Comparison of ENCODE assay signal across 8 mouse cellular contexts in genomic region chr5:4758331-4759080, GRCm38 (mm10). TPM values are rescaled to one million over a fixed set of nuclear protein-coding genes. Genes with fewer than 3 reads are reported as not detected.
DNase-seq lines count a peak whose midpoint lies in the region; ATAC-seq and TF ChIP-seq lines count a peak whose summit lies in the region.

No protein-coding gene starts in this region.

- no peaks in the 10 kb centered on the region for H3K27me3 ChIP-seq in lung, embryonic 14.5 days (ENCODE audit: insufficient read depth, low read length)
- H3K27me3 ChIP-seq in embryonic facial prominence, embryonic 14.5 days (replicated peaks; ENCODE audit: control insufficient read depth, insufficient read depth, low read length), result no peaks in the 10 kb centered on the region
- H3K27me3 ChIP-seq in limb, embryonic 10.5 days (ENCODE audit: low read depth, poor library complexity, severe bottlenecking), result no peaks in the 10 kb centered on the region

- H3K4me1 ChIP-seq in lung, embryonic 14.5 days (ENCODE audit: insufficient read depth), result peaks cover 14% of the 10 kb centered on the region; the same call in 1 of the 2 replicates
- H3K4me1 ChIP-seq in embryonic facial prominence, embryonic 14.5 days (ENCODE audit: control insufficient read depth, insufficient read depth, low read length), result peaks cover 12% of the 10 kb centered on the region
- H3K4me1 ChIP-seq in limb, embryonic 10.5 days, result peaks cover 46% of the 10 kb centered on the region
- H3K4me1 ChIP-seq in olfactory bulb, adult 2 months (ENCODE audit: control insufficient read depth, insufficient read depth, low read length), result peaks cover 25% of the 10 kb centered on the region

- TF ChIP-seq CTCF in lung, embryonic 14.5 days (IDR thresholded peaks at IDR 0.05; ENCODE audit: low read depth), result 0 out of 2 replicates have a peak, but pooled peaks have one; percentile 3
- no peak for TF ChIP-seq CTCF in olfactory bulb, adult 2 months (IDR thresholded peaks at IDR 0.05; ENCODE audit: insufficient read depth, low read depth, low read length)

- no peaks in the 10 kb centered on the region for H3K9me3 ChIP-seq in lung, embryonic 14.5 days (ENCODE audit: low read depth, low read length)
- H3K9me3 ChIP-seq in embryonic facial prominence, embryonic 14.5 days (ENCODE audit: control insufficient read depth, low read length), result no peaks in the 10 kb centered on the region
- H3K9me3 ChIP-seq in limb, embryonic 10.5 days (replicated peaks), result no peaks in the 10 kb centered on the region

- peaks cover 20% of the 10 kb centered on the region for H3K36me3 ChIP-seq in lung, embryonic 14.5 days (ENCODE audit: insufficient read depth)
- no peaks in the 10 kb centered on the region for H3K36me3 ChIP-seq in embryonic facial prominence, embryonic 14.5 days (ENCODE audit: control insufficient read depth, insufficient read depth, low read length)
- H3K36me3 ChIP-seq in limb, embryonic 10.5 days, result peaks cover 8% of the 10 kb centered on the region

- H3K9ac ChIP-seq in lung, embryonic 14.5 days, result peak overlapping the region; percentile 55
- H3K9ac ChIP-seq in embryonic facial prominence, embryonic 14.5 days (ENCODE audit: low read depth, low read length), result peak overlapping the region; percentile 95

- H3K27ac ChIP-seq in lung, embryonic 14.5 days (ENCODE audit: low read depth), result peak overlapping the region; percentile 100
- H3K27ac ChIP-seq in embryonic facial prominence, embryonic 14.5 days (replicated peaks; ENCODE audit: low read depth, low read length), result peak overlapping the region; percentile 98
- peak overlapping the region; percentile 98 for H3K27ac ChIP-seq in limb, embryonic 10.5 days
- no peak overlapping the region for H3K27ac ChIP-seq in olfactory bulb, adult 2 months (ENCODE audit: insufficient read depth, low read depth, low read length)

- under 1% methylated on average over 23 of the region's 23 CpGs for WGBS in lung, embryonic 14.5 days
- under 1% methylated on average over 23 of the region's 23 CpGs for WGBS in embryonic facial prominence, embryonic 14.5 days
- under 1% methylated on average over 23 of the region's 23 CpGs for WGBS in limb, embryonic 10.5 days
- WGBS in olfactory bulb, adult 2 months, result 4% methylated on average over 23 of the region's 23 CpGs

- peak; percentile 35 for ATAC-seq in lung, embryonic 14.5 days (ENCODE audit: insufficient read depth)
- peak; percentile 9 for ATAC-seq in embryonic facial prominence, embryonic 14.5 days (ENCODE audit: low read depth)

- peak overlapping the region; percentile 81 for H3K4me2 ChIP-seq in lung, embryonic 14.5 days
- peak overlapping the region; percentile 94 for H3K4me2 ChIP-seq in embryonic facial prominence, embryonic 14.5 days (ENCODE audit: low read depth, low read length)

- peak overlapping the region; percentile 85 for H3K4me3 ChIP-seq in lung, embryonic 14.5 days (ENCODE audit: low read depth, low read length)
- peak overlapping the region; percentile 89 for H3K4me3 ChIP-seq in embryonic facial prominence, embryonic 14.5 days (ENCODE audit: low read depth, low read length)
- H3K4me3 ChIP-seq in limb, embryonic 10.5 days, result peak overlapping the region; percentile 93
- H3K4me3 ChIP-seq in olfactory bulb, adult 2 months (ENCODE audit: insufficient read depth, low read depth, low read length), result peak overlapping the region; percentile 75

- no peak for TF ChIP-seq POLR2A in olfactory bulb, adult 2 months (IDR thresholded peaks at IDR 0.05; ENCODE audit: insufficient read depth, low read depth, low read length)

- no peak for DNase-seq in lung, embryonic 14.5 days
- no peak for DNase-seq in lung, postnatal 4 days
- DNase-seq in embryonic facial prominence, embryonic 14.5 days (ENCODE audit: low spot score), result no peak
- peak; percentile 54 for DNase-seq in limb, embryonic 10.5 days (ENCODE audit: low spot score)
- DNase-seq in layer of hippocampus, adult 9-11 months, result no peak
- no peak for DNase-seq in cerebellum, adult 18-20 months
- DNase-seq in T-cell, adult 2 months (ENCODE audit: low spot score), result no peak

RNA-seq across cellular contexts. Expression of gene Fzd1, which starts 0.7 kb away (rescaled TPM):
- 53.2 and 55.9 TPM in 2 replicates for polyA plus RNA-seq in lung, embryonic 14.5 days (2014; fragmentation: Nextera tagmentation; extraction: Ambion mirVana)
- polyA plus RNA-seq in embryonic facial prominence, embryonic 14.5 days (2014; fragmentation: Nextera tagmentation; extraction: Ambion mirVana), result 29.6 and 31.8 TPM in 2 replicates
- 20.9 and 25.7 TPM in 2 replicates for polyA plus RNA-seq in limb, embryonic 10.5 days (2016; fragmentation: Nextera tagmentation; extraction: Ambion mirVana)
- not detected in 2 replicates for polyA plus RNA-seq in olfactory bulb, adult 2 months (2012; ENCODE audit: insufficient read depth, insufficient read length, low replicate concordance, missing spikeins)

Comparison
In these comparisons a context has a peak if more than half of its experiments do, and no peak if none do; other contexts are left out.
1. RNA of gene Fzd1, which starts 0.7 kb away (polyA plus RNA-seq): 53.2 to 55.9 TPM in lung, embryonic 14.5 days, 29.6 to 31.8 TPM in embryonic facial prominence, embryonic 14.5 days and 20.9 to 25.7 TPM in limb, embryonic 10.5 days; not detected in olfactory bulb, adult 2 months; every median in the first group is over 10 times any median in the second.
2. Peak in every context shown above with its lines, with median percentiles within 50 percentile points of each other: H3K4me3 ChIP-seq.